Mouse (Mus musculus) liver, embryonic 14.5 days (tissue): ENCODE results near the gene Pmepa1.
A peak's percentile ranks its signal among the peaks of the same experiment; 100 is the strongest.

Experiments
- CTCF ChIP-seq: IDR thresholded peaks from 2 replicates; pipeline ENCODE4 v1.5.1; 2016; ENCODE audit warnings: antibody characterized with exemption, low read depth, control low read depth
- EP300 ChIP-seq: IDR thresholded peaks from 2 replicates; pipeline ENCODE4 v1.6.1; 2016; ENCODE audit warnings: antibody characterized with exemption, low read depth

GRCm38 (mm10) chr2:173219256-173219954, 56.9 kb downstream of the Pmepa1 start:
- peak; percentile 90 for TF ChIP-seq CTCF
- no peak for TF ChIP-seq EP300
